Mouse (Mus musculus) limb, embryonic 14.5 days (tissue): ENCODE data around the gene Ccdc183. TPM values are rescaled to one million over a fixed set of nuclear protein-coding genes. Genes with fewer than 3 reads are reported as not detected.

Experiments
- ATAC-seq: fragments of 200-750 bp; cut with Nextera tagmentation; 2 replicates; pipeline ENCODE4 v1.8.0; 2017; ENCODE audit warnings: low read depth, moderate number of reproducible peaks, moderate TSS enrichment; ENCODE audit not compliant: low FRiP score
- DNase-seq: peaks from one replicate; pipeline ENCODE4 v3.0.0-alpha.2; 2015; ENCODE audit warnings: low spot score
- H3K27ac ChIP-seq: fragments of 300-500 bp; sonication (generic); replicated peaks from 2 replicates; pipeline ENCODE4 v1.5.1; 2014; ENCODE audit warnings: low read depth, mild to moderate bottlenecking, low read length, moderate library complexity, mixed read lengths
- H3K27me3 ChIP-seq: fragments of 300-500 bp; sonication (generic); 2 replicates; pipeline ENCODE4 v1.6.1; 2014; ENCODE audit warnings: low read length, mixed read lengths; ENCODE audit not compliant: control insufficient read depth, insufficient read depth
- H3K36me3 ChIP-seq: fragments of 300-500 bp; sonication (generic); 2 replicates; pipeline ENCODE4 v1.6.1; 2014; ENCODE audit warnings: mild to moderate bottlenecking, low read length, moderate library complexity, mixed read lengths; ENCODE audit not compliant: control insufficient read depth, insufficient read depth
- H3K4me1 ChIP-seq: fragments of 300-500 bp; sonication (generic); 2 replicates; pipeline ENCODE4 v1.6.1; 2014; ENCODE audit warnings: antibody characterized with exemption, low read length, mixed read lengths; ENCODE audit not compliant: control insufficient read depth, insufficient read depth
- H3K4me2 ChIP-seq: fragments of 300-500 bp; sonication (generic); replicated peaks from 2 replicates; pipeline ENCODE4 v1.6.1; 2014; ENCODE audit warnings: low read depth, mild to moderate bottlenecking, low read length, moderate library complexity; ENCODE audit not compliant: severe bottlenecking
- H3K4me3 ChIP-seq: fragments of 300-500 bp; sonication (generic); replicated peaks from 2 replicates; pipeline ENCODE4 v1.5.1; 2014; ENCODE audit warnings: low read length
- H3K9ac ChIP-seq: fragments of 300-500 bp; sonication (generic); 2 replicates; pipeline ENCODE4 v1.6.1; 2014; ENCODE audit warnings: mild to moderate bottlenecking, low read depth, low read length, moderate library complexity; ENCODE audit not compliant: severe bottlenecking
- H3K9me3 ChIP-seq: fragments of 300-500 bp; sonication (generic); 2 replicates; pipeline ENCODE4 v1.6.1; 2016; ENCODE audit warnings: low read length; ENCODE audit not compliant: control insufficient read depth
- POLR2A ChIP-seq: fragments of 200-500 bp; IDR thresholded peaks from 2 replicates; pipeline ENCODE4 v1.8.0; 2012; ENCODE audit warnings: inconsistent platforms, mild to moderate bottlenecking, moderate library complexity, borderline replicate concordance; ENCODE audit not compliant: insufficient read depth, insufficient read length; ENCODE audit errors: extremely low read depth
- WGBS: fragments of 180-500 bp; shearing (Covaris S2); extraction: QIAGEN DNeasy Blood & Tissue Kit; methylation state at CpG from one replicate; pipeline ENCODE4 v1.1.7; 2014; 5-methylcytosine and 5-hydroxymethylcytosine counted together
- polyA plus RNA-seq, 2 experiments: library from polyadenylated mRNA; depleted of rRNA in 1 of 2; stranded (reverse) in 1 of 2; unstranded in 1 of 2; fragments of >200 nt; fragmentation: Nextera tagmentation in 1 of 2; extraction: Ambion mirVana in 1 of 2; gene quantifications; 2 replicates each; pipeline versions ENCODE4 v1.2.1 to v1.2.3; 2012 to 2014

The Ccdc183 gene
- polyA plus RNA-seq, 2 experiments = 0.03 to 0.19 TPM

DNA sequence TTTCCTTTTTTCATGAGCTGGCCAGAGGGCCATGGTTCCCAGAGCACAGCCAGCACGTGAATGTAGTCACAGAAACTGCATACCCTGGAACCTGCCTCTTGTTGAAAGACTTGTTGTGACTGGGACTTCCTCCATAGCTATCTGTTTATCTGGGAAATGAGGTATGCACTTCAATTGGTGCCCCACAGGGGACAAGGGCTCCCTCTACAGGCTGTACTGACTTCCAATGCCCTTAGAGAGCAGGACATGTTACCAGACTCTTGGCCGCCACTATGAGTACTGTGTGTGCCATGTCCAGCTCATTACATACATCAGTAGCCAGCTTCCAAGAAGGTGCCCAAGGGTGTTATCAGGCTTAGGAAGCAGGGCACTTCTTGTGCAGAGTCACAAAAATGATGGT, 25.6 kb downstream of the Ccdc183 start:
- ATAC-seq = no peak
- Histone ChIP-seq H3K9me3 (no peaks in the 10 kb centered on the region), H3K27me3 (no peaks in the 10 kb centered on the region), H3K4me2 (no peak overlapping the region), H3K27ac (no peak overlapping the region), H3K36me3 (peaks cover 88% of the 10 kb centered on the region), H3K4me3 (no peak overlapping the region), H3K9ac (no peak overlapping the region), H3K4me1 (no peaks in the 10 kb centered on the region)
- no peak for TF ChIP-seq POLR2A
- DNase-seq = no peak
- WGBS = 90% methylated on average over 2 of the region's 2 CpGs

- Histone ChIP-seq H3K4me3 (no peak overlapping the region), H3K9ac (no peak overlapping the region), H3K27me3 (no peaks in the 10 kb centered on the region), H3K4me2 (no peak overlapping the region), H3K27ac (no peak overlapping the region), H3K4me1 (no peaks in the 10 kb centered on the region), H3K36me3 (peaks cover 92% of the 10 kb centered on the region), H3K9me3 (no peaks in the 10 kb centered on the region)
- WGBS = 91% methylated on average over 8 of the region's 8 CpGs
- ATAC-seq (no peak), DNase-seq (no peak)
- no peak for TF ChIP-seq POLR2A
Measured at GRCm38 (mm10) chr2:25588227-25588907, 29.1 kb downstream of the Ccdc183 start.

GRCm38 (mm10) chr2:25587290-25587689, 30.2 kb downstream of the Ccdc183 start:
- Histone ChIP-seq H3K9me3 (no peaks in the 10 kb centered on the region), H3K4me2 (no peak overlapping the region), H3K27me3 (no peaks in the 10 kb centered on the region), H3K4me3 (no peak overlapping the region), H3K36me3 (peaks cover 88% of the 10 kb centered on the region), H3K9ac (no peak overlapping the region), H3K4me1 (peaks cover 3% of the 10 kb centered on the region; the same call in 1 of the 2 replicates), H3K27ac (no peak overlapping the region)
- DNase-seq = no peak
- no peak for ATAC-seq
- no peak for TF ChIP-seq POLR2A
- WGBS = 82% methylated on average over 7 of the region's 8 CpGs

DNA sequence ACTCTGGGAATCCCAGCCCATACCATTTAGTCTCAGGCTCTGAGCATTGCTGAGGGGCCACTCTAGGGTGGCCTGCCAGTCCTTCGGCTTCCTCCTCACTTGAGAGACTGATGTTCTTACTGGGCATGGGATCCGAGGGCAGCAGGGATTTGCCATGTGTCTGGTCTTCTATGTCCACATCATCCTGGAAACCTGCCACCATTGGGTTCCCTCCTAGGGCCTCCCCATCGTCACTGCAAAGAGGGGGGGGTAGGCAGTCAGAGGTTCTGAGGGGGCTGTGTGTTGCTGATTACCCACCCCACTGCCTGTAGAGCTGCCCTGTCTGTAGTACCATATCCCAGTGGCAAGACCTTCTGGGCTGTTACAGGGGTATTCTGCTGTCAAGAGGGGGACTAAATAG, 31.9 kb downstream of the Ccdc183 start:
- no peak overlapping the region for H3K27ac ChIP-seq
- no peak overlapping the region for H3K4me2 ChIP-seq
- no peak for DNase-seq
- H3K4me3 ChIP-seq = no peak overlapping the region
- H3K27me3 ChIP-seq = peaks cover 7% of the 10 kb centered on the region
- H3K36me3 ChIP-seq = peaks cover 72% of the 10 kb centered on the region
- H3K4me1 ChIP-seq = peaks cover 11% of the 10 kb centered on the region; the same call in 1 of the 2 replicates
- H3K9me3 ChIP-seq = no peaks in the 10 kb centered on the region
- no peak for ATAC-seq
- TF ChIP-seq POLR2A = no peak
- no peak overlapping the region for H3K9ac ChIP-seq
- WGBS = 84% methylated on average over 3 of the region's 3 CpGs

- no peak overlapping the region for H3K4me2 ChIP-seq
- TF ChIP-seq POLR2A = no peak
- H3K9me3 ChIP-seq = no peaks in the 10 kb centered on the region
- no peak overlapping the region for H3K9ac ChIP-seq
- DNase-seq (no peak), ATAC-seq (no peak)
- no peak overlapping the region for H3K27ac ChIP-seq
- peaks cover 68% of the 10 kb centered on the region for H3K36me3 ChIP-seq
- H3K4me3 ChIP-seq = no peak overlapping the region
- H3K27me3 ChIP-seq = peaks cover 15% of the 10 kb centered on the region
- 87% methylated on average over 4 of the region's 4 CpGs for WGBS
- peaks cover 14% of the 10 kb centered on the region for H3K4me1 ChIP-seq
Measured at GRCm38 (mm10) chr2:25584856-25585255, 32.6 kb downstream of the Ccdc183 start.
